8 mouse cellular contexts compared by ENCODE assay signal in the genomic region with DNA sequence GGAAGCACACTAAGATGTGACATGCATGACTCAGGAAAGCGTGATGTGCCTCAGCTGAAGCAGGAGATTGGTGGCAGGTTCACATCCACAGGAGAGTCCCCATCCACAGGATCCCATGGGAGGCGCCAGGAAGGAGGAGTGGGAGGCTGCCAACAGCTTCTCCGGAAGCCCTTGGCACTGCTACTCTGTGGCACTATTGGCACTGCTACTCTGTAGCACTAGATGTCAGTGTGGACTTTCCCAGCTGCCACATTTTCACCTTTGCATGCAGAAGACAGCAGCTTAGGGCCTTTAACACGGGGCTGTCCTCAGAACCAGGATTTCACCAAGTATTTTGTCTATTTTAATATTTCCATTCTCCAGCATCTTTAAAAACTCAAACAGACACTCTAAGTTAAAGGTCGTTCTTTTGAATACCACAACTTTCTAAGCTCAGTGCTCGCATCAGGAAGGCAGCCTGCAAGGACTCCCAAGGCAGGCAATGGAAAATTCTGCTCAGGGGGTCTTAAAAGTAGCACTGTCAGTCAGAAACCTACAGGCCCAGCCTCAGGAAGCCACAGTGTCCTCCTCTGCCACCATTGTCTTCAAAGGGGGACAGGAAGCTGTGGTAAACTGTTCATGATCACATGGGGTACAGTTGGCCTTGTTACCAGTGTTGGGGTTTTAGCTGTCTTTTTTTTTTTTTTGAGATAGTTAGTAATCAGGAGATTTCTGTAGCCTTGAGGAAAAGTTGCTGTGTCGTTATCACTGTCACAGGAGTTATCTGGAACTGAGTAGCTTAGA. TPM values are rescaled to one million over a fixed set of nuclear protein-coding genes. Genes with fewer than 3 reads are reported as not detected.
DNase-seq lines count a peak whose midpoint lies in the region; ATAC-seq lines count a peak whose summit lies in the region.

No protein-coding gene starts in this region.

- ATAC-seq in forebrain, embryonic 15.5 days (replicated peaks): peak; percentile 44

- H3K9ac ChIP-seq in forebrain, embryonic 15.5 days (replicated peaks): no peak overlapping the region

- H3K27ac ChIP-seq in forebrain, embryonic 15.5 days (replicated peaks): 0 out of 2 replicates have a peak overlapping the region, but pooled peaks have one; percentile 6
- no peak overlapping the region for H3K27ac ChIP-seq in forebrain, embryonic 10.5 days
- H3K27ac ChIP-seq in macrophage: peak overlapping the region; percentile 83

- WGBS in forebrain, embryonic 15.5 days: 57% methylated on average over 7 of the region's 7 CpGs
- WGBS in forebrain, embryonic 10.5 days: 74% methylated on average over 7 of the region's 7 CpGs
- 35% methylated on average over 6 of the region's 7 CpGs for WGBS in macrophage (ENCODE audit: missing documents)

- DNase-seq in forebrain, embryonic 10.5 days (ENCODE audit: extremely low spot score, low spot score): no peak
- peak; percentile 55 for DNase-seq in spleen, postnatal 36 days (ENCODE audit: low spot score in 2 of 2)
- no peak for DNase-seq in spleen, postnatal 4 days (ENCODE audit: low spot score in 2 of 2)
- DNase-seq in frontal cortex, postnatal 36 days (ENCODE audit: low spot score in 2 of 2): peak; percentile 42 to 61
- peak; percentile 67 for DNase-seq in kidney, postnatal 10 days
- DNase-seq in thymus, postnatal 25 days: peak; percentile 66

- no peaks in the 10 kb centered on the region for H3K79me2 ChIP-seq in macrophage (ENCODE audit: inconsistent target)

- no peak overlapping the region for H3K4me3 ChIP-seq in forebrain, embryonic 15.5 days
- no peak overlapping the region for H3K4me3 ChIP-seq in forebrain, embryonic 10.5 days
- no peak overlapping the region for H3K4me3 ChIP-seq in macrophage (ENCODE audit: inconsistent target)

- H3K36me3 ChIP-seq in forebrain, embryonic 15.5 days: no peaks in the 10 kb centered on the region
- H3K36me3 ChIP-seq in forebrain, embryonic 10.5 days (replicated peaks): no peaks in the 10 kb centered on the region
- H3K36me3 ChIP-seq in macrophage (ENCODE audit: inconsistent target): no peaks in the 10 kb centered on the region

- H3K27me3 ChIP-seq in forebrain, embryonic 15.5 days: no peaks in the 10 kb centered on the region
- H3K27me3 ChIP-seq in forebrain, embryonic 10.5 days (ENCODE audit: poor library complexity, severe bottlenecking): peaks cover 5% of the 10 kb centered on the region; the same call in 1 of the 2 replicates

- H3K4me1 ChIP-seq in forebrain, embryonic 15.5 days: peaks cover 24% of the 10 kb centered on the region
- no peaks in the 10 kb centered on the region for H3K4me1 ChIP-seq in forebrain, embryonic 10.5 days

- H3K9me3 ChIP-seq in forebrain, embryonic 15.5 days: no peaks in the 10 kb centered on the region
- H3K9me3 ChIP-seq in forebrain, embryonic 10.5 days: no peaks in the 10 kb centered on the region

- H3K4me2 ChIP-seq in forebrain, embryonic 15.5 days (replicated peaks): no peak overlapping the region

RNA-seq across cellular contexts. Expression of a gene that starts 7.0 kb away (rescaled TPM):
- 18.4 and 22.0 TPM in 2 replicates for polyA plus RNA-seq in forebrain, embryonic 15.5 days (2015; fragmentation: Nextera tagmentation; extraction: Ambion mirVana)
- 1.8 and 2.3 TPM in 2 replicates for polyA plus RNA-seq in forebrain, embryonic 10.5 days (2016; fragmentation: Nextera tagmentation; extraction: Ambion mirVana)
- total RNA-seq in macrophage (2018; cell fraction: chromatin; rRNA removed): 10 to 100 TPM; 23.1 to 75.5 (median 49.6) TPM
- total RNA-seq in macrophage (2018; cell fraction: cytosol; rRNA removed): 10 to 100 TPM; 34.2 to 77.1 (median 53.5) TPM
- total RNA-seq in macrophage (2018; cell fraction: nucleus; rRNA removed): 100 to 1,000 TPM in 1 of 26 experiments, 10 to 100 TPM in 25; 37.5 to 103 (median 51.2) TPM
- polyA plus RNA-seq in macrophage (2018): 22.2 to 54.9 TPM (median 37.6 TPM) in 3 replicates

Comparison
In these comparisons a context has a peak if more than half of its experiments do, and no peak if none do; other contexts are left out.
1. DNase-seq: peak in spleen, postnatal 36 days (2 of 2), frontal cortex, postnatal 36 days (2 of 2), kidney, postnatal 10 days (single experiment) and thymus, postnatal 25 days (single experiment); none in forebrain, embryonic 10.5 days (single experiment) and spleen, postnatal 4 days (0 of 2).